Mouse (Mus musculus): ENCODE measurements at regions not wholly inside any gene's neighbourhood (a gene's known extent, or its start where the extent isn't known, plus 50 kb on each side); places are given as distances from the start of the nearest gene placed in this dataset.

GRCm38 (mm10) chr11:37424312-37425169 lies 188.8 kb upstream of the Tenm2 start:
- TF ChIP-seq CTCF (IDR thresholded peaks at IDR 0.05) (no peak), EP300 (IDR thresholded peaks at IDR 0.05) (no peak)
